Mouse (Mus musculus): ENCODE results near the gene Emilin1.

DNA sequence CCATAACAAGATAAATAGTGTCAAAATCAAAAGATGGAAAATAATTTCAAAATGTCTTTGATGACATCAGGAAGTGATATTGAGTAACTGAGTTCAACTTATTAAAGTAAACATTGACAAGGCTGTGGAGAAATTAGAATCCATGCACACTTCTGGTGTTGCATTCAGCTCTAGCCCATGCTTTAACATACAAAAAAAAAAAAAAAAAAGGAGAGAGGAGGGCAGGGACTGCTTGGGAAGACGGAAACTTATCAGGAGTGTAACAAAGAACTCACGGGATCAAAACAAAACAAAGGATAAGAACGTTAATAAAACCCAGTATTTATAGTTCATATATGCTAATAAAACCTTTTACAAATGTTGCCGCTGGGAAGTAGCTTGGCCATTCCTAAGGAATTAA lies 27.0 kb upstream of the Emilin1 start:
- no peak for TF ChIP-seq CTCF (IDR thresholded peaks at IDR 0.05; ENCODE audit: low read depth)
- no peak for TF ChIP-seq EP300 (optimal IDR thresholded peaks at IDR 0.05)
